Mouse (Mus musculus) bone marrow macrophage, adult 2 months (primary cell): Measurements from ENCODE around the gene Mfsd6l. TPM values are rescaled to one million over a fixed set of nuclear protein-coding genes. Genes with fewer than 3 reads are reported as not detected.

ENCODE experiments used
- H3K27ac ChIP-seq: 2 replicates; pipeline ENCODE4 v1.5.1; 2012; ENCODE audit warnings: low read depth, low read length; ENCODE audit not compliant: insufficient read depth
- H3K4me1 ChIP-seq: 2 replicates; pipeline ENCODE4 v1.6.1; 2012; ENCODE audit warnings: low read length; ENCODE audit not compliant: control insufficient read depth, insufficient read depth
- H3K4me3 ChIP-seq: 2 replicates; pipeline ENCODE4 v1.5.1; 2012; ENCODE audit warnings: mild to moderate bottlenecking, low read length, moderate library complexity; ENCODE audit not compliant: insufficient read depth
- CTCF ChIP-seq: IDR thresholded peaks from 2 replicates; pipeline ENCODE4 v1.5.1; 2012; ENCODE audit warnings: low read depth, mild to moderate bottlenecking, low read length, moderate library complexity
- POLR2A ChIP-seq: IDR thresholded peaks from 2 replicates; pipeline ENCODE4 v1.6.1; 2012; ENCODE audit warnings: mild to moderate bottlenecking, low read depth, low read length, borderline replicate concordance
- polyA plus RNA-seq: library from polyadenylated mRNA; stranded (reverse); fragments of >200 nt; gene quantifications from 2 replicates; pipeline ENCODE4 v1.2.4, GENCODE M21; 2012; ENCODE audit not compliant: missing spikeins, insufficient read depth, insufficient read length

Mfsd6l gene
- polyA plus RNA-seq, 1 experiment: 0.35 TPM

GRCm38 (mm10) chr11:68531066-68531806, 24.8 kb upstream of the Mfsd6l start:
- Histone ChIP-seq H3K27ac (no peak overlapping the region), H3K4me3 (no peak overlapping the region), H3K4me1 (no peaks in the 10 kb centered on the region)
- TF ChIP-seq POLR2A (no peak), CTCF (no peak)

- Histone ChIP-seq H3K27ac (no peak overlapping the region), H3K4me1 (no peaks in the 10 kb centered on the region), H3K4me3 (no peak overlapping the region)
- no peak for TF ChIP-seq CTCF
- no peak for TF ChIP-seq POLR2A
Measured at GRCm38 (mm10) chr11:68531941-68532535, 23.9 kb upstream of the Mfsd6l start.

GRCm38 (mm10) chr11:68532773-68533172, 23.2 kb upstream of the Mfsd6l start:
- TF ChIP-seq CTCF (no peak), POLR2A (no peak)
- no peaks in the 10 kb centered on the region for H3K4me1 ChIP-seq
- no peak overlapping the region for H3K4me3 ChIP-seq
- no peak overlapping the region for H3K27ac ChIP-seq

- no peak overlapping the region for H3K27ac ChIP-seq
- H3K4me1 ChIP-seq: no peaks in the 10 kb centered on the region
- TF ChIP-seq POLR2A (no peak), CTCF (no peak)
- H3K4me3 ChIP-seq: no peak overlapping the region
Measured at GRCm38 (mm10) chr11:68533971-68534475, 22.0 kb upstream of the Mfsd6l start.

- H3K27ac ChIP-seq: no peak overlapping the region
- H3K4me1 ChIP-seq: no peaks in the 10 kb centered on the region
- TF ChIP-seq CTCF (no peak), POLR2A (no peak)
Measured at GRCm38 (mm10) chr11:68536026-68536425, 20.0 kb upstream of the Mfsd6l start.

GRCm38 (mm10) chr11:68536465-68536864, 19.5 kb upstream of the Mfsd6l start:
- H3K4me1 ChIP-seq: no peaks in the 10 kb centered on the region
- no peak overlapping the region for H3K4me3 ChIP-seq
- TF ChIP-seq CTCF (no peak), POLR2A (no peak)
- H3K27ac ChIP-seq: no peak overlapping the region

More at GRCm38 (mm10) chr11:68536026-68536425, 20.0 kb upstream of the Mfsd6l start:
- H3K4me3 ChIP-seq: no peak overlapping the region

GRCm38 (mm10) chr11:68539621-68540020, 16.4 kb upstream of the Mfsd6l start:
- Histone ChIP-seq H3K4me1 (no peaks in the 10 kb centered on the region), H3K27ac (no peak overlapping the region)
- TF ChIP-seq CTCF: no peak
- no peak for TF ChIP-seq POLR2A

GRCm38 (mm10) chr11:68544554-68544953, 11.4 kb upstream of the Mfsd6l start:
- no peak for TF ChIP-seq CTCF
- TF ChIP-seq POLR2A: no peak
- Histone ChIP-seq H3K4me3 (no peak overlapping the region), H3K27ac (no peak overlapping the region), H3K4me1 (peaks cover 12% of the 10 kb centered on the region)

More at GRCm38 (mm10) chr11:68539621-68540020, 16.4 kb upstream of the Mfsd6l start:
- H3K4me3 ChIP-seq: no peak overlapping the region

- Histone ChIP-seq H3K4me3 (no peak overlapping the region), H3K27ac (no peak overlapping the region), H3K4me1 (peaks cover 12% of the 10 kb centered on the region)
- no peak for TF ChIP-seq CTCF
- TF ChIP-seq POLR2A: no peak
Measured at GRCm38 (mm10) chr11:68545172-68545571, 10.8 kb upstream of the Mfsd6l start.

GRCm38 (mm10) chr11:68545682-68546222, 10.2 kb upstream of the Mfsd6l start:
- TF ChIP-seq CTCF (no peak), POLR2A (no peak)
- H3K4me3 ChIP-seq: no peak overlapping the region
- peaks cover 12% of the 10 kb centered on the region for H3K4me1 ChIP-seq
- no peak overlapping the region for H3K27ac ChIP-seq
